Mouse (Mus musculus) right cerebral cortex, postnatal 14 days (tissue): ENCODE measurements around the gene Ercc8.
A peak's percentile ranks its signal among the peaks of the same experiment; 100 is the strongest.

Source experiments
- DNase-seq: peaks from one replicate; pipeline ENCODE4 v3.0.0; 2022

The Ercc8 gene

DNA sequence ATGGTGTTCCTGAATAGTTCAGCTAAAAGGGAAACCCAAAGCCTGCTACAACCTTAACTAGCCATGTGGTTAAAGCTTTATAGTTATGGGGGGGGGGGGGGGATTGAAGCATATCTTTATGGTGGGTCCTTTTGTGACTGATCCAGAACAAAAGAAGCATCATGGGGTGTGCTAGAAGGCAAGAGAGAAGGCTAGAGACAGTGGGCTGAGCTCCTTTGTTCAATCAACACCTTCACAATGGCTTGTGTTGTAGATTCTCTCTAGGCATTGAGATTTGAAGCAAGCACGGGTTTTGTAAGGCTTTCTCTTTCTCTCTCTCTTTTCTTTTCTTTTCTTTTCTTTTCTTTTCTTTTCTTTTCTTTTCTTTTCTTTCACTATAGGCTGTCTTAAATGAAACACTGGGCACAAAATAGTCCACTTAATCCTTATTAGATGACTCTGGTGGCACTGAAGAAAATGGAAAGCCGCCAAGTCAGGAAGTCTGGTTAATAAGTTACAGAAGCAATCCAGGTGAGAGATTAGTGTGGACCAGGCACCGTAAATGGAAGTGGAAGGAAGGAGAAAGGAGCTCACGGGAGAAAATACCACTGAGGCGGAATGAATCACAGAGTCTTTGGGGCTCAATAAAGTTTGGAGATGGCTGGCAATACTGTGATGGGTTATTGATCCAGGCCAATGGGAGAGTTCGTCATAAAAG is 71.3 kb downstream of the Ercc8 start:
- no peak for DNase-seq

- DNase-seq, result peak; percentile 37
Measured at GRCm38 (mm10) chr13:108240012-108240411, 81.5 kb downstream of the Ercc8 start.

DNA sequence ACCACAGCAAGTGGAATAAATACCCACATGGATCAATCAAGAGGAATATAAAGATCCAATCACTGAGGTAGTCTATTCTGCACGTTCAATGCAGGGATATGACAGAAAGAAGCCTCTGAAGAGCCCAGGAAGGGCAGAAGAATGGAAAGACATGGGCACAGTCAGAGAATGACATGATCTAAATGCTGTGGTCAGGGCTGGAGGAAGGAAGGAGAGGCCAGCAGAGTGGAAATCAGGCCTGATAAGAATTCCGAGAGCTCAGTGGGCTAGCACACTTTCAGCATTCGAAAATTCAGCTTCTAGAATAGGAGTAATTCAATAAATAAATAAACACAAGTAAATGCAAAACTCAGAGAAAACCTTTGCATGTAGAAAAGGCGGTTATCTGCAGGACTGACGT is 83.2 kb downstream of the Ercc8 start:
- no peak for DNase-seq
